Mouse (Mus musculus): Measurements from ENCODE around the gene 1110051M20Rik.

GRCm38 (mm10) chr2:91388738-91389137 is 55.8 kb downstream of the 1110051M20Rik start:
- no peak for TF ChIP-seq MYOG (IDR thresholded peaks at IDR 0.05; ENCODE audit: control insufficient read depth in 1 of 3, insufficient read depth in 1 of 3, insufficient read length in 2 of 3, low read depth in 2 of 3)
- no peak for TF ChIP-seq POLR2A (IDR thresholded peaks at IDR 0.05; ENCODE audit: insufficient read length, low read depth)
- TF ChIP-seq SRF (IDR thresholded peaks at IDR 0.05; ENCODE audit: control insufficient read depth, insufficient read length, low read depth): no peak
- no peak for TF ChIP-seq POLR2AphosphoS2 (IDR thresholded peaks at IDR 0.05; ENCODE audit: insufficient read length, low read depth)
- no peak for TF ChIP-seq TCF12 (IDR thresholded peaks at IDR 0.05; ENCODE audit: insufficient read depth, poor library complexity, severe bottlenecking)
- TF ChIP-seq USF1 (IDR thresholded peaks at IDR 0.05; ENCODE audit: low read depth): no peak
